Mouse (Mus musculus): ENCODE data around the gene Traf6.

- TF ChIP-seq CTCF (IDR thresholded peaks at IDR 0.05; ENCODE audit: borderline replicate concordance, insufficient read depth, low read length) (no peak), POLR2A (IDR thresholded peaks at IDR 0.05; ENCODE audit: low read depth, low read length) (no peak)
Measured at GRCm38 (mm10) chr2:101638979-101639839, 39.0 kb upstream of the Traf6 start.

Data from embryonic fibroblast, embryonic 13.5 days (primary cell).